Mouse (Mus musculus) MEL (cell line): ENCODE measurements around the gene Net1. TPM values are rescaled to one million over a fixed set of nuclear protein-coding genes. Genes with fewer than 3 reads are reported as not detected.

Source experiments
- DNase-seq: peaks from one replicate; pipeline ENCODE4 v3.0.0; 2011; ENCODE audit warnings: low read depth, low spot score
- H3K27ac ChIP-seq: 2 replicates; pipeline ENCODE4 v1.5.1; 2012; ENCODE audit warnings: low read depth, mild to moderate bottlenecking, control low read depth, low read length, moderate library complexity; ENCODE audit not compliant: control insufficient read depth
- H3K27me3 ChIP-seq, 2 experiments: fragments of 150-350 bp in 1 of 2; sonication (generic) in 1 of 2; 2 replicates each; pipeline ENCODE4 v1.6.1; 2012; ENCODE audit warnings: low read length in 2 of 2, mild to moderate bottlenecking in 2 of 2, improper control_type of control experiment in 1 of 2, moderate library complexity in 1 of 2; ENCODE audit not compliant: insufficient read depth in 2 of 2, control insufficient read depth in 1 of 2
- H3K36me3 ChIP-seq, 2 experiments: 2 replicates each; pipeline ENCODE4 v1.6.1; 2012 to 2014; ENCODE audit warnings: low read length in 2 of 2, improper control_type of control experiment in 1 of 2, inconsistent platforms in 1 of 2, mild to moderate bottlenecking in 1 of 2; ENCODE audit not compliant: insufficient read depth in 2 of 2, control insufficient read depth in 1 of 2
- H3K4me1 ChIP-seq, 2 experiments: fragments of 150-350 bp in 1 of 2; sonication (generic) in 1 of 2; 2 replicates each; pipeline ENCODE4 v1.6.1; 2012; ENCODE audit warnings: low read length in 2 of 2, improper control_type of control experiment in 1 of 2, mild to moderate bottlenecking in 1 of 2; ENCODE audit not compliant: insufficient read depth in 2 of 2, control insufficient read depth in 1 of 2
- H3K4me3 ChIP-seq, 2 experiments: fragments of 150-350 bp in 1 of 2; sonication (generic) in 1 of 2; 2 replicates each; pipeline ENCODE4 v1.5.1; 2012; ENCODE audit warnings: low read depth in 2 of 2, low read length in 2 of 2, mild to moderate bottlenecking in 2 of 2, moderate library complexity in 2 of 2, control low read depth in 1 of 2, improper control_type of control experiment in 1 of 2; ENCODE audit not compliant: control insufficient read depth in 1 of 2, insufficient read depth in 1 of 2
- H3K79me2 ChIP-seq: 2 replicates; pipeline ENCODE4 v1.6.1; 2012; ENCODE audit warnings: mild to moderate bottlenecking, low read length, moderate library complexity; ENCODE audit not compliant: control insufficient read depth, poor library complexity, insufficient read depth
- H3K9ac ChIP-seq: 2 replicates; pipeline ENCODE4 v1.6.1; 2012; ENCODE audit warnings: low read depth, mild to moderate bottlenecking, control low read depth, low read length, moderate library complexity; ENCODE audit not compliant: control insufficient read depth, poor library complexity, severe bottlenecking
- H3K9me3 ChIP-seq: fragments of 150-350 bp; sonication (generic); replicated peaks from 2 replicates; pipeline ENCODE4 v1.6.1; 2012; ENCODE audit warnings: mild to moderate bottlenecking, low read length, improper control_type of control experiment, moderate library complexity; ENCODE audit not compliant: insufficient read depth
- BHLHE40 ChIP-seq: IDR thresholded peaks from 2 replicates; pipeline ENCODE4 v1.6.1; 2012; ENCODE audit warnings: low read depth, mild to moderate bottlenecking, inconsistent platforms, low read length, improper control_type of control experiment, borderline replicate concordance
- CTCF ChIP-seq, 3 experiments: IDR thresholded peaks in 2 of 3; conservative IDR thresholded peaks in 1 of 3; 2 replicates each; pipeline ENCODE4 v1.5.1; 2011 to 2012; ENCODE audit warnings: low read length in 3 of 3, low read depth in 2 of 3, mild to moderate bottlenecking in 2 of 3, improper control_type of control experiment in 1 of 3, inconsistent platforms in 1 of 3, mixed read lengths in 1 of 3, moderate library complexity in 1 of 3; ENCODE audit not compliant: control insufficient read depth in 1 of 3, insufficient read depth in 1 of 3, poor library complexity in 1 of 3, severe bottlenecking in 1 of 3
- E2F4 ChIP-seq: IDR thresholded peaks from 2 replicates; pipeline ENCODE4 v1.6.1; 2011; ENCODE audit warnings: low read depth, low read length, improper control_type of control experiment, borderline replicate concordance
- GABPA ChIP-seq: IDR thresholded peaks from 2 replicates; pipeline ENCODE4 v1.6.1; 2012; ENCODE audit warnings: low read depth, mild to moderate bottlenecking, inconsistent platforms, low read length, improper control_type of control experiment, moderate library complexity
- GATA1 ChIP-seq: IDR thresholded peaks from 2 replicates; pipeline ENCODE4 v1.6.1; 2011; ENCODE audit warnings: low read depth, low read length, improper control_type of control experiment
- KAT2A ChIP-seq: conservative IDR thresholded peaks from 2 replicates; pipeline ENCODE4 v1.6.1; 2012; ENCODE audit warnings: low read depth, low read length, improper control_type of control experiment, inconsistent platforms
- MAFK ChIP-seq: IDR thresholded peaks from 2 replicates; pipeline ENCODE4 v1.6.1; 2011; ENCODE audit warnings: low read depth, mild to moderate bottlenecking, low read length, improper control_type of control experiment, borderline replicate concordance
- MAX ChIP-seq: IDR thresholded peaks from 2 replicates; pipeline ENCODE4 v1.6.1; 2011; ENCODE audit warnings: low read length, improper control_type of control experiment
- MAZ ChIP-seq: IDR thresholded peaks from 2 replicates; pipeline ENCODE4 v1.6.1; 2012; ENCODE audit warnings: low read depth, mild to moderate bottlenecking, inconsistent platforms, low read length, improper control_type of control experiment
- MYB ChIP-seq: IDR thresholded peaks from 2 replicates; pipeline ENCODE4 v1.6.1; 2011; ENCODE audit warnings: mild to moderate bottlenecking, low read depth, low read length, improper control_type of control experiment
- MYC ChIP-seq: IDR thresholded peaks from 2 replicates; pipeline ENCODE4 v1.6.1; 2011; ENCODE audit warnings: low read depth, mild to moderate bottlenecking, low read length, improper control_type of control experiment, moderate library complexity
- NELFE ChIP-seq: IDR thresholded peaks from 2 replicates; pipeline ENCODE4 v1.6.1; 2011; ENCODE audit warnings: low read depth, low read length, improper control_type of control experiment
- POLR2A ChIP-seq, 2 experiments: IDR thresholded peaks; 2 replicates each; pipeline ENCODE4 v1.6.1; 2011 to 2012; ENCODE audit warnings: low read length in 2 of 2, mild to moderate bottlenecking in 2 of 2, control low read depth in 1 of 2, improper control_type of control experiment in 1 of 2, low read depth in 1 of 2, moderate library complexity in 1 of 2; ENCODE audit not compliant: control insufficient read depth in 1 of 2, insufficient read depth in 1 of 2, poor library complexity in 1 of 2
- RAD21 ChIP-seq: IDR thresholded peaks from 2 replicates; pipeline ENCODE4 v1.6.1; 2011; ENCODE audit warnings: mild to moderate bottlenecking, low read depth, low read length, improper control_type of control experiment
- RCOR1 ChIP-seq: IDR thresholded peaks from 2 replicates; pipeline ENCODE4 v1.6.1; 2012; ENCODE audit warnings: low read depth, mild to moderate bottlenecking, inconsistent platforms, low read length, improper control_type of control experiment
- SIN3A ChIP-seq: IDR thresholded peaks from 2 replicates; pipeline ENCODE4 v1.6.1; 2012; ENCODE audit warnings: low read length, improper control_type of control experiment, inconsistent platforms
- SMC3 ChIP-seq: IDR thresholded peaks from 2 replicates; pipeline ENCODE4 v1.6.1; 2011; ENCODE audit warnings: low read depth, low read length, improper control_type of control experiment
- TAL1 ChIP-seq: IDR thresholded peaks from 2 replicates; pipeline ENCODE4 v1.6.1; 2012; ENCODE audit warnings: mild to moderate bottlenecking, inconsistent platforms, low read length, moderate library complexity, mixed read lengths
- TBP ChIP-seq: IDR thresholded peaks from 2 replicates; pipeline ENCODE4 v1.8.0; 2011; ENCODE audit warnings: low read depth, low read length, improper control_type of control experiment
- TCF12 ChIP-seq: IDR thresholded peaks from 2 replicates; pipeline ENCODE4 v1.6.1; 2014; ENCODE audit warnings: low read depth, mild to moderate bottlenecking, inconsistent platforms, low read length, improper control_type of control experiment, moderate library complexity
- UBTF ChIP-seq: IDR thresholded peaks from 2 replicates; pipeline ENCODE4 v1.6.1; 2012; ENCODE audit warnings: low read depth, mild to moderate bottlenecking, inconsistent platforms, low read length, improper control_type of control experiment, moderate library complexity, borderline replicate concordance; ENCODE audit not compliant: insufficient read depth
- USF1 ChIP-seq: IDR thresholded peaks from 2 replicates; pipeline ENCODE4 v1.6.1; 2014; ENCODE audit warnings: low read depth, mild to moderate bottlenecking, inconsistent platforms, low read length, improper control_type of control experiment, moderate library complexity
- ZMIZ1 ChIP-seq: IDR thresholded peaks from 2 replicates; pipeline ENCODE4 v1.6.1; 2012; ENCODE audit warnings: low read depth, mild to moderate bottlenecking, inconsistent platforms, low read length, improper control_type of control experiment, moderate library complexity
- ZNF384 ChIP-seq: IDR thresholded peaks from 2 replicates; pipeline ENCODE4 v1.6.1; 2012; ENCODE audit warnings: low read depth, mild to moderate bottlenecking, inconsistent platforms, low read length, improper control_type of control experiment
- polyA plus RNA-seq, 2 experiments: library from polyadenylated mRNA; stranded (reverse) in 1 of 2; unstranded in 1 of 2; fragments of >175 nt in 1 of 2; fragments of >200 nt in 1 of 2; gene quantifications; 2 replicates each; pipeline versions ENCODE4 v1.2.1 to v1.2.4; 2012; ENCODE audit warnings: low replicate concordance in 2 of 2, low read depth in 1 of 2; ENCODE audit not compliant: insufficient read length in 2 of 2, insufficient read depth in 1 of 2, missing spikeins in 1 of 2
- total RNA-seq: library from RNA; depleted of rRNA; stranded (reverse); fragments of 300-350 nt; gene quantifications from 2 replicates; pipeline ENCODE4 v1.2.3, GENCODE M21; 2012

The Net1 gene
- total and polyA plus RNA-seq, 3 experiments = 29.8 to 125 (median 63.2) TPM

- DNase-seq = peak; percentile 60
- H3K9ac ChIP-seq = no peak overlapping the region
These were observed 55.0 kb downstream of the Net1 start for GRCm38 (mm10) chr13:3862922-3863580.

GRCm38 (mm10) chr13:3862325-3862724 is 55.7 kb downstream of the Net1 start:
- no peaks in the 10 kb centered on the region for H3K27me3 ChIP-seq
- H3K36me3 ChIP-seq = peaks cover 0 to 17% of the 10 kb centered on the region in 2 experiments; a peak in 2 of 4 replicates
- no peak for DNase-seq
- H3K9me3 ChIP-seq = no peaks in the 10 kb centered on the region
- H3K79me2 ChIP-seq = no peaks in the 10 kb centered on the region; the same call in 1 of the 2 replicates
- H3K9ac ChIP-seq = no peak overlapping the region
- H3K4me3 ChIP-seq = no peak overlapping the region
- peak overlapping the region; percentile 22 for H3K27ac ChIP-seq
- peaks cover 0 to 26% of the 10 kb centered on the region in 2 experiments; a peak in 2 of 4 replicates for H3K4me1 ChIP-seq
- TF ChIP-seq TBP (no peak), NELFE (no peak), USF1 (no peak), SIN3A (no peak), CTCF (IDR thresholded peaks at IDR 0.05 in 2 of 3, conservative IDR thresholded peaks at IDR 0.05 in 1 of 3; ENCODE audit: control insufficient read depth in 1 of 3, insufficient read depth in 1 of 3, low read depth in 2 of 3, low read length in 3 of 3, poor library complexity in 1 of 3, severe bottlenecking in 1 of 3) (no peak)

More at GRCm38 (mm10) chr13:3862922-3863580, 55.0 kb downstream of the Net1 start:
- no peak for TF ChIP-seq MYC
- TF ChIP-seq RCOR1 = no peak
- TF ChIP-seq CTCF (IDR thresholded peaks at IDR 0.05 in 2 of 3, conservative IDR thresholded peaks at IDR 0.05 in 1 of 3; ENCODE audit: control insufficient read depth in 1 of 3, insufficient read depth in 1 of 3, low read depth in 2 of 3, low read length in 3 of 3, poor library complexity in 1 of 3, severe bottlenecking in 1 of 3) = no peak
- no peak for TF ChIP-seq TAL1
- TF ChIP-seq MAFK = no peak
- no peak for TF ChIP-seq SMC3
- no peak for TF ChIP-seq USF1
- TF ChIP-seq BHLHE40 = no peak
- H3K4me1 ChIP-seq = peaks cover 5 to 32% of the 10 kb centered on the region in 2 experiments; a peak in 3 of 4 replicates
- no peaks in the 10 kb centered on the region for H3K27me3 ChIP-seq
- H3K36me3 ChIP-seq = peaks cover 0 to 24% of the 10 kb centered on the region in 2 experiments; a peak in 2 of 4 replicates
- peak overlapping the region; percentile 31 for H3K27ac ChIP-seq
- no peaks in the 10 kb centered on the region; the same call in 1 of the 2 replicates for H3K79me2 ChIP-seq
- no peaks in the 10 kb centered on the region for H3K9me3 ChIP-seq
- H3K4me3 ChIP-seq = no peak overlapping the region

GRCm38 (mm10) chr13:3861251-3861650 is 56.8 kb downstream of the Net1 start:
- no peaks in the 10 kb centered on the region for H3K9me3 ChIP-seq
- H3K4me1 ChIP-seq = peaks cover 0 to 22% of the 10 kb centered on the region in 2 experiments; a peak in 2 of 4 replicates
- no peak overlapping the region for H3K9ac ChIP-seq
- no peaks in the 10 kb centered on the region; a peak in 1 of 4 replicates for H3K27me3 ChIP-seq
- no peak overlapping the region for H3K27ac ChIP-seq
- peaks cover 0 to 12% of the 10 kb centered on the region in 2 experiments; a peak in 2 of 4 replicates for H3K36me3 ChIP-seq
- no peak overlapping the region for H3K4me3 ChIP-seq
- no peak for DNase-seq
- H3K79me2 ChIP-seq = no peaks in the 10 kb centered on the region; the same call in 1 of the 2 replicates
- no peak for TF ChIP-seq ZNF384
- TF ChIP-seq ZMIZ1 = no peak
- TF ChIP-seq TCF12 = no peak
- no peak for TF ChIP-seq UBTF
- TF ChIP-seq MAX = no peak
- TF ChIP-seq MAFK = no peak
- no peak for TF ChIP-seq POLR2A (IDR thresholded peaks at IDR 0.05; ENCODE audit: control insufficient read depth in 1 of 2, insufficient read depth in 1 of 2, low read depth in 1 of 2, low read length in 2 of 2, poor library complexity in 1 of 2)
- TF ChIP-seq GABPA = no peak
- TF ChIP-seq SIN3A = no peak
- no peak for TF ChIP-seq USF1
- no peak for TF ChIP-seq MAZ
- no peak for TF ChIP-seq MYB
- TF ChIP-seq GATA1 = no peak
- TF ChIP-seq SMC3 = no peak
- TF ChIP-seq KAT2A = no peak
- no peak for TF ChIP-seq RAD21
- TF ChIP-seq E2F4 = no peak
